In genomic region chr8:83449960-83450359, GRCm38 (mm10) we compare ENCODE assay signal across 10 mouse cellular contexts. TPM values are rescaled to one million over a fixed set of nuclear protein-coding genes. Genes with fewer than 3 reads are reported as not detected.
DNase-seq lines count a peak whose midpoint lies in the region; ATAC-seq and TF ChIP-seq lines count a peak whose summit lies in the region.
"Had no signal": no experiment of that assay in that cellular context is flagged by ENCODE, and none has a peak within 500 bp of the region (broad histone marks: within the 10 kb centered on the region; RNA-seq: fewer than 3 reads in every experiment).

No protein-coding gene starts in this region.

- CTCF ChIA-PET in Patski (lab: Charles Lee): interaction anchor here (0.7 to 2.0 kb wide), 7 partner anchors 10 to 151 kb away, joined by 3 to 7 read pairs (median 3); no protein-coding TSS in a partner anchor

- H3K9ac ChIP-seq in liver, postnatal 0 days (replicated peaks): no peak overlapping the region
- H3K9ac ChIP-seq: embryonic facial prominence, embryonic 12.5 days; limb, embryonic 13.5 days had no signal

- H3K4me1 ChIP-seq in liver, postnatal 0 days (ENCODE audit: insufficient read depth): no peaks in the 10 kb centered on the region
- H3K4me1 ChIP-seq: embryonic facial prominence, embryonic 12.5 days; limb, embryonic 13.5 days had no signal

- no peak overlapping the region for H3K4me2 ChIP-seq in liver, postnatal 0 days (ENCODE audit: low read depth, low read length)
- H3K4me2 ChIP-seq: embryonic facial prominence, embryonic 12.5 days; limb, embryonic 13.5 days had no signal

- no peak overlapping the region for H3K27ac ChIP-seq in liver, postnatal 0 days (ENCODE audit: low read depth)
- H3K27ac ChIP-seq: embryonic facial prominence, embryonic 12.5 days; limb, embryonic 13.5 days had no signal

- no peaks in the 10 kb centered on the region for H3K9me3 ChIP-seq in liver, postnatal 0 days (ENCODE audit: low read length)
- H3K9me3 ChIP-seq: embryonic facial prominence, embryonic 12.5 days; limb, embryonic 13.5 days had no signal

- no peaks in the 10 kb centered on the region for H3K36me3 ChIP-seq in liver, postnatal 0 days (replicated peaks; ENCODE audit: insufficient read depth, low read length)
- H3K36me3 ChIP-seq: embryonic facial prominence, embryonic 12.5 days; limb, embryonic 13.5 days had no signal

- WGBS in liver, postnatal 0 days (ENCODE audit: insufficient replicate concordance): 65% methylated on average over 1 of the region's 1 CpGs

- peak; percentile 33 for DNase-seq in kidney, adult 9 months
- no peak for DNase-seq in kidney, adult 18-20 months
- DNase-seq in B cell, adult 2 months: peak; percentile 29
- DNase-seq in Patski (ENCODE audit: low read depth, low spot score): no peak
- peak; percentile 33 for DNase-seq in liver, postnatal 0 days
- DNase-seq in left cerebral cortex, adult 9 months (ENCODE audit: low spot score in 2 of 2): no peak
- DNase-seq in frontal cortex, postnatal 14 days (ENCODE audit: low spot score in 2 of 2): no peak
- no peak for DNase-seq in urinary bladder, postnatal 4 days (ENCODE audit: low spot score in 2 of 2)

- peak; percentile 58 for TF ChIP-seq CTCF in Patski (IDR thresholded peaks at IDR 0.05)
- TF ChIP-seq CTCF in liver, postnatal 0 days (IDR thresholded peaks at IDR 0.05; ENCODE audit: low read depth): peak; percentile 57

- no peak for ATAC-seq in Patski
- ATAC-seq in liver, postnatal 0 days: no peak

- in situ Hi-C loops in Patski (cut with MboI; ENCODE audit: low pct_unique_long_range_greater_than_20kb): loop anchor here (10.0 kb wide), 1 partner anchor 185 kb away; no protein-coding TSS in a partner anchor

- TF ChIP-seq EP300 in liver, postnatal 0 days (IDR thresholded peaks at IDR 0.05; ENCODE audit: low read depth): no peak

- no peak overlapping the region for H3K4me3 ChIP-seq in liver, postnatal 0 days (ENCODE audit: low read depth, low read length)
- H3K4me3 ChIP-seq: embryonic facial prominence, embryonic 12.5 days; limb, embryonic 13.5 days had no signal

- POLR2A ChIA-PET in Patski (lab: Charles Lee): no interaction called here

- H3K27me3 ChIP-seq in Patski: no peaks in the 10 kb centered on the region
- no peaks in the 10 kb centered on the region for H3K27me3 ChIP-seq in liver, postnatal 0 days (ENCODE audit: insufficient read depth, low read length)
- H3K27me3 ChIP-seq: embryonic facial prominence, embryonic 12.5 days; limb, embryonic 13.5 days had no signal

RNA-seq across cellular contexts. Expression of gene Scoc, which starts 8.2 kb away (rescaled TPM):
- polyA plus RNA-seq in Patski (2021): 95.5 TPM
- polyA plus RNA-seq in liver, postnatal 0 days (2015; fragmentation: Nextera tagmentation; extraction: Ambion mirVana): 40.8 and 48.0 TPM in 2 replicates

Comparison
In these comparisons a context has a peak if more than half of its experiments do, and no peak if none do; other contexts are left out.
1. DNase-seq: peak in kidney, adult 9 months (single experiment), B cell, adult 2 months (2 of 2) and liver, postnatal 0 days (single experiment); none in kidney, adult 18-20 months (single experiment), Patski (single experiment), left cerebral cortex, adult 9 months (0 of 2), frontal cortex, postnatal 14 days (0 of 2) and urinary bladder, postnatal 4 days (0 of 2).